Mouse (Mus musculus) spleen, adult 2 months (tissue): ENCODE data around the gene Stoml2.

Experiments used
- CTCF ChIP-seq: fragments of 200-500 bp; IDR thresholded peaks from 2 replicates; pipeline ENCODE4 v1.5.1; 2011; ENCODE audit warnings: mild to moderate bottlenecking, inconsistent platforms; ENCODE audit not compliant: insufficient read depth, insufficient read length, insufficient replicate concordance; ENCODE audit errors: extremely low read depth
- POLR2A ChIP-seq: fragments of 200-500 bp; IDR thresholded peaks from 2 replicates; pipeline ENCODE4 v1.6.1; 2011; ENCODE audit warnings: low read depth, low read length, inconsistent platforms

DNA sequence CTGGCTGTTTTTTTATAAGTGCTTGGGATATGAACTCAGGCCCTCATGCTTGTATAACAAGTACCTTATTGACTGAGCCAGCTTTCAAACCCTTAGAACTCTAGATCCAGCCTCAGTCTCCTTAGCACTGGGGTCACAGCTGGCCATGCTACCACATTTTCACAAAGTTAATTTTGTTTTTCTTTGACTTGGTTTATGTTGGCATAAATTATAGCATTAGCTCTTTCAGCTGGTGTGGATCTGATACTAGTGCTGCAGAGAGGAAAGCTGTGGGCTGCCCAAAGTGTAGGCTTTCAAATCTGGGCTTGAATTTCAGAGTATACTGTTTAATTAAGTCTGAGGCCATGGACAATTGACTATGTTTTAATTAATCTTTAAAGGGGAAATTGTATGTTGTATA lies 43.4 kb upstream of the Stoml2 start:
- TF ChIP-seq CTCF, result no peak
- TF ChIP-seq POLR2A, result no peak
